Mouse (Mus musculus): ENCODE results near the gene Gbf1. TPM values are rescaled to one million over a fixed set of nuclear protein-coding genes. Genes with fewer than 3 reads are reported as not detected.

Gene Gbf1
- polyA plus RNA-seq, 1 experiment from 2014 or later = 45.7 TPM

GRCm38 (mm10) chr19:46315752-46316610 lies 163.7 kb downstream of the Gbf1 start:
- no peak for ATAC-seq (replicated peaks; ENCODE audit: insufficient number of reproducible peaks, low FRiP score, low TSS enrichment)
- peaks cover 29% of the 10 kb centered on the region for H3K4me1 ChIP-seq (ENCODE audit: control insufficient read depth, insufficient read depth, low read length)
- peaks cover 87% of the 10 kb centered on the region for H3K27me3 ChIP-seq (ENCODE audit: control insufficient read depth, insufficient read depth, low read length)
- H3K4me3 ChIP-seq (ENCODE audit: low read depth, low read length) = peak overlapping the region; percentile 48
- peaks cover 2% of the 10 kb centered on the region; the same call in 1 of the 2 replicates for H3K36me3 ChIP-seq (ENCODE audit: control insufficient read depth, insufficient read depth, low read length)
- peak overlapping the region; percentile 58 for H3K27ac ChIP-seq (ENCODE audit: low read depth, low read length)
- no peaks in the 10 kb centered on the region for H3K9me3 ChIP-seq (replicated peaks; ENCODE audit: control insufficient read depth, low read length)
- H3K9ac ChIP-seq (ENCODE audit: low read depth, low read length) = 0 out of 2 replicates have a peak overlapping the region, but pooled peaks have one; percentile 16
- peak overlapping the region; percentile 64 for H3K4me2 ChIP-seq
- 43% methylated on average over 12 of the region's 12 CpGs for WGBS (ENCODE audit: insufficient replicate concordance)

GRCm38 (mm10) chr19:46316846-46317545 lies 164.7 kb downstream of the Gbf1 start:
- H3K9ac ChIP-seq (ENCODE audit: low read depth, low read length) = peak overlapping the region; percentile 48; the same call in 1 of the 2 replicates
- peak overlapping the region; percentile 48 for H3K4me3 ChIP-seq (ENCODE audit: low read depth, low read length)
- H3K27me3 ChIP-seq (ENCODE audit: control insufficient read depth, insufficient read depth, low read length) = peaks cover 94% of the 10 kb centered on the region
- ATAC-seq (replicated peaks; ENCODE audit: insufficient number of reproducible peaks, low FRiP score, low TSS enrichment) = no peak
- 0 out of 2 replicates have a peak overlapping the region, but pooled peaks have one; percentile 58 for H3K27ac ChIP-seq (ENCODE audit: low read depth, low read length)
- WGBS (ENCODE audit: insufficient replicate concordance) = 34% methylated on average over 15 of the region's 15 CpGs
- peak overlapping the region; percentile 64 for H3K4me2 ChIP-seq
- H3K9me3 ChIP-seq (replicated peaks; ENCODE audit: control insufficient read depth, low read length) = no peaks in the 10 kb centered on the region
- peaks cover 29% of the 10 kb centered on the region for H3K4me1 ChIP-seq (ENCODE audit: control insufficient read depth, insufficient read depth, low read length)
- peaks cover 2% of the 10 kb centered on the region; the same call in 1 of the 2 replicates for H3K36me3 ChIP-seq (ENCODE audit: control insufficient read depth, insufficient read depth, low read length)

- Histone ChIP-seq H3K4me2 (peak overlapping the region; percentile 64), H3K36me3 (ENCODE audit: control insufficient read depth, insufficient read depth, low read length) (peaks cover 2% of the 10 kb centered on the region; the same call in 1 of the 2 replicates), H3K9ac (ENCODE audit: low read depth, low read length) (peak overlapping the region; percentile 48; the same call in 1 of the 2 replicates), H3K9me3 (replicated peaks; ENCODE audit: control insufficient read depth, low read length) (no peaks in the 10 kb centered on the region), H3K4me1 (ENCODE audit: control insufficient read depth, insufficient read depth, low read length) (peaks cover 29% of the 10 kb centered on the region), H3K4me3 (ENCODE audit: low read depth, low read length) (peak overlapping the region; percentile 48), H3K27ac (ENCODE audit: low read depth, low read length) (no peak overlapping the region), H3K27me3 (ENCODE audit: control insufficient read depth, insufficient read depth, low read length) (peaks cover 97% of the 10 kb centered on the region)
- 1% methylated on average over 34 of the region's 48 CpGs for WGBS (ENCODE audit: insufficient replicate concordance)
- no peak for ATAC-seq (replicated peaks; ENCODE audit: insufficient number of reproducible peaks, low FRiP score, low TSS enrichment)
Measured at GRCm38 (mm10) chr19:46317546-46317885, 165.2 kb downstream of the Gbf1 start.

- Histone ChIP-seq H3K27me3 (ENCODE audit: control insufficient read depth, insufficient read depth, low read length) (peaks cover 97% of the 10 kb centered on the region), H3K4me3 (ENCODE audit: low read depth, low read length) (peak overlapping the region; percentile 48), H3K36me3 (ENCODE audit: control insufficient read depth, insufficient read depth, low read length) (peaks cover under 1% of the 10 kb centered on the region; the same call in 1 of the 2 replicates), H3K27ac (ENCODE audit: low read depth, low read length) (no peak overlapping the region), H3K9me3 (replicated peaks; ENCODE audit: control insufficient read depth, low read length) (no peaks in the 10 kb centered on the region), H3K4me1 (ENCODE audit: control insufficient read depth, insufficient read depth, low read length) (peaks cover 29% of the 10 kb centered on the region), H3K4me2 (peak overlapping the region; percentile 64), H3K9ac (ENCODE audit: low read depth, low read length) (no peak overlapping the region; the same call in 1 of the 2 replicates)
- WGBS (ENCODE audit: insufficient replicate concordance) = 3% methylated on average over 34 of the region's 42 CpGs
- ATAC-seq (replicated peaks; ENCODE audit: insufficient number of reproducible peaks, low FRiP score, low TSS enrichment) = no peak
Measured at GRCm38 (mm10) chr19:46318031-46318471, 165.7 kb downstream of the Gbf1 start.

- WGBS (ENCODE audit: insufficient replicate concordance) = 10% methylated on average over 16 of the region's 16 CpGs
- Histone ChIP-seq H3K4me1 (ENCODE audit: control insufficient read depth, insufficient read depth, low read length) (peaks cover 23% of the 10 kb centered on the region), H3K9me3 (replicated peaks; ENCODE audit: control insufficient read depth, low read length) (no peaks in the 10 kb centered on the region), H3K36me3 (ENCODE audit: control insufficient read depth, insufficient read depth, low read length) (no peaks in the 10 kb centered on the region), H3K4me3 (ENCODE audit: low read depth, low read length) (peak overlapping the region; percentile 48; the same call in 1 of the 2 replicates), H3K9ac (ENCODE audit: low read depth, low read length) (no peak overlapping the region), H3K4me2 (peak overlapping the region; percentile 64), H3K27me3 (ENCODE audit: control insufficient read depth, insufficient read depth, low read length) (peaks cover 97% of the 10 kb centered on the region), H3K27ac (ENCODE audit: low read depth, low read length) (no peak overlapping the region)
- no peak for ATAC-seq (replicated peaks; ENCODE audit: insufficient number of reproducible peaks, low FRiP score, low TSS enrichment)
Measured at GRCm38 (mm10) chr19:46318586-46319378, 166.5 kb downstream of the Gbf1 start.

- no peak overlapping the region for H3K27ac ChIP-seq (ENCODE audit: low read depth, low read length)
- ATAC-seq (replicated peaks; ENCODE audit: insufficient number of reproducible peaks, low FRiP score, low TSS enrichment) = no peak
- no peak overlapping the region for H3K4me3 ChIP-seq (ENCODE audit: low read depth, low read length)
- H3K9ac ChIP-seq (ENCODE audit: low read depth, low read length) = no peak overlapping the region
- no peaks in the 10 kb centered on the region for H3K9me3 ChIP-seq (replicated peaks; ENCODE audit: control insufficient read depth, low read length)
- peaks cover 97% of the 10 kb centered on the region for H3K27me3 ChIP-seq (ENCODE audit: control insufficient read depth, insufficient read depth, low read length)
- 69% methylated on average over 8 of the region's 8 CpGs for WGBS (ENCODE audit: insufficient replicate concordance)
- peaks cover 12% of the 10 kb centered on the region for H3K4me1 ChIP-seq (ENCODE audit: control insufficient read depth, insufficient read depth, low read length)
- no peaks in the 10 kb centered on the region for H3K36me3 ChIP-seq (ENCODE audit: control insufficient read depth, insufficient read depth, low read length)
- H3K4me2 ChIP-seq = no peak overlapping the region
Measured at GRCm38 (mm10) chr19:46320076-46320785, 167.9 kb downstream of the Gbf1 start.

- Histone ChIP-seq H3K4me2 (no peak overlapping the region), H3K9me3 (replicated peaks; ENCODE audit: control insufficient read depth, low read length) (no peaks in the 10 kb centered on the region), H3K4me3 (ENCODE audit: low read depth, low read length) (no peak overlapping the region), H3K36me3 (ENCODE audit: control insufficient read depth, insufficient read depth, low read length) (no peaks in the 10 kb centered on the region), H3K27me3 (ENCODE audit: control insufficient read depth, insufficient read depth, low read length) (peaks cover 100% of the 10 kb centered on the region), H3K9ac (ENCODE audit: low read depth, low read length) (no peak overlapping the region), H3K27ac (ENCODE audit: low read depth, low read length) (no peak overlapping the region), H3K4me1 (ENCODE audit: control insufficient read depth, insufficient read depth, low read length) (peaks cover 3% of the 10 kb centered on the region; the same call in 1 of the 2 replicates)
- ATAC-seq (replicated peaks; ENCODE audit: insufficient number of reproducible peaks, low FRiP score, low TSS enrichment) = no peak
- 31% methylated on average over 6 of the region's 6 CpGs for WGBS (ENCODE audit: insufficient replicate concordance)
Measured at GRCm38 (mm10) chr19:46321101-46321943, 169.0 kb downstream of the Gbf1 start.

Data from heart, embryonic 11.5 days (tissue).